Mouse (Mus musculus): ENCODE results near the gene Tenm4.
A peak's percentile ranks its signal among the peaks of the same experiment; 100 is the strongest.

Gene Tenm4

DNA sequence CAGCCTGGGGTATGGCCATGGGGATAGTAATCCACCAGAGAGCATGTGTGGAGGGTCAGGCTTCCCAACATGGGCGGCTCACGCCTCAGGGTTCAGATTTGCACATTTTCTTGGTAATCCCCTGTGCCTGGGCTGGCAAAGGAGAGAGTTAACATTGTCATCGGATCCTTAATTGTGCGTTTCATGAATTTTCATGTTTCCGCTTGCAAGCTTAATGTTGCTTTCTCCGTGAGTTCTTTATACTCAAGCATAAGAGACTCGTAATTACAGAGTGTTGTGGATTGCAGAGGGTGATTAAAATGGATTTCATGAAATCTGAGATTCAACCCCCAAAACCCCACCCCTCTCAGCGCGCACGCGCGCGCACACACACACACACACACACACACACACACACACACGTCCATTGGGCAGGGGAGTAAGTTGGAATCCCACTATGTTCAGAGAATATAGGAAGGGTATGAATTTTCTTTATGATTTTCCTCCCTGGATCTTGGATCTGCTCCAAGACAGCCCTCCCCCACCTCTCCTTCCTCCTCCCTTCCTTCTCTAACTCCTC is 341.0 kb downstream of the Tenm4 start:
- DNase-seq (ENCODE audit: extremely low spot score, low read depth, low spot score), result no peak

- DNase-seq (ENCODE audit: extremely low spot score, low read depth, low spot score), result peak; percentile 57
Measured at GRCm38 (mm10) chr7:96519216-96519615, 348.2 kb downstream of the Tenm4 start.

DNA sequence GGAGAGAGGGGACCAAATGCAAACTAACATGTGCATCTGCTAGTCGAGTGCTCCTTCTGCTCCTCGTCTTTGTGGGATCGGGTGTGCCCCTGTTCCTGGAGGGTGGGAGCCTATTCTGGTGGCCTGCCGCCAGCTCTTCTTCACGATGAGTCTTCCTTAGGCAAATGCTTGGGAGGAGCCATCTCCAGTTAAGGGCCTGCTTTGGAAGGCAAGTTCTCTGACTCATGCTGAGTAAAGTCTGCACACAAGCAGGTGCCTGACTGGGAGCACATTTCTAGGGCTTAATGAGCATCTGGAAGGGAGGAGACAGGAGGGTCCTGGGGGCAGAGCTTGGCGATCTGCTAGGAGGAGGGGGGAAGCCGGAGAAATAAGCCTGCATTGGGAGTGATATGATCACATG is 350.9 kb downstream of the Tenm4 start:
- no peak for DNase-seq (ENCODE audit: extremely low spot score, low read depth, low spot score)

DNA sequence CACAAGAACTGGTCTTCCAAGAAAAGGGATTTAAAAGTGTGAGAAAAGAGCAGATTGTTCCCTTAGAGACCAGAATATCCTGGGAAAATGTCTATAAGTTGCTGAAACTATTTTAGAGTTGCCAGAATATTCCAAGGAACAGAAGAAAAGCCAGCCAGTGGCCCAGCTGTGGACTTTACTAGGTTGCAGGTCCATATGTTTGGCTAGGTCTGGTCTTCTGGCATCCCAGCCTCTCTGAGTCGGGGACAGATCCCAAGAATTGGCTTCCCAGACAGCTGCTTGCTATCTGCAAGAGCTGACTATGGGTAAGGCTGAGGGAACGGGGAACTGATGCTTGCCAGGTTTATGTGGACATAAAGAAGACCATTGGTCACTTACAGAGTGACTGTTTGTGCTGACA is 352.6 kb downstream of the Tenm4 start:
- no peak for DNase-seq (ENCODE audit: extremely low spot score, low read depth, low spot score)

DNA sequence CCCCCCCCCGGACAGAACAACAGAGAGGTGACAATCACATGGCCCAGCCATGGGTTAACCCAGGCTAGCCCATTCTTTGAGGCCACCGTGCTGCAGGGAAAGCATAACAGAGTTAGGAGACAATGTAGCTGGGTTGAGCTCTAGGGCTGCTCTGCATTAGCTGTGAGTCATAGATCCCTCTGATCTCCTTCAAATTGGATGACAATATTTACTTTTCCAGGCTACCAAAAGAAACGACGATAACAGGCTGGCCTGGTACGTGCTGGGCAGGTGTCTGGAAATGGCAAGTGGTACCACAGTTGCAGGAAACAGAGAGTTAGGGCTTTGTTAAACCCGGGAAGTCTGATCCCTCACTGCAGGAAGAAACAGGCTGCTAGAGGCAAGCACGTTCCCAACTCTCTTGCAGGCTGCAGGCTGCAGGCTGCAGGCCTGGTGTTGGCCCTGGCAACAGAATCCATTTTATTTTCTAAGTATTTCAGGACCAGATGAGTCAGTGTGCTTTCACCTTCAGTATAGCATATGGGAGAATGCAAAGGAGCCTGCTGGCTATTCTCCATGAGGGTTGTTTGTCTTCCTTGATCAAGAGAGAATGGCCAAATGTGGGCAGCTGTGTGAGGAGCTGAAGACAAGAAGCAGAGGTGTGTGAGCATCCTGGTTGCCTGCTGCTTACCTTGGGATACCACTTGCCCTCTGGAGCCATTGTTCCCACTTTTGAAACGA is 353.6 kb downstream of the Tenm4 start:
- no peak for DNase-seq (ENCODE audit: extremely low spot score, low read depth, low spot score)

DNA sequence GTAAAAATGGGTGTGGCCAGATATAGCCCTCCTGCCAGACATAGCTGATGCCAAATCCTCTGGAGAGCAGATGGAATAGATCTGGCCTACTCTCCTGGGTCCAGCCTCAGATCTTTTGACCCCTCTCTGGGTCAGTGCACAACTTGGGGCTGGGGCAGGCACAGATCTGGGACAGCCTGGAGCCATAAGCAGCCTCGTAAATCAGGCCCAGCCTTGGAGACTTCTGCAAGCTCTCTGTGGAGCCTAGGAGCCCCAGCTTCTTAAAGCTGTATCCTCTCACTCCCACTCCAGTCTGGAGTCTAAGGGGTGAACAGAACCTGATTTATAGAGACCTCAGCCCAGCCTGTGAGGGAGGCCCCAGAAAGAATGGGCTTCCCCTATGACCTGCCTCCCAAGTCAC is 354.3 kb downstream of the Tenm4 start:
- no peak for DNase-seq (ENCODE audit: extremely low spot score, low read depth, low spot score)

DNA sequence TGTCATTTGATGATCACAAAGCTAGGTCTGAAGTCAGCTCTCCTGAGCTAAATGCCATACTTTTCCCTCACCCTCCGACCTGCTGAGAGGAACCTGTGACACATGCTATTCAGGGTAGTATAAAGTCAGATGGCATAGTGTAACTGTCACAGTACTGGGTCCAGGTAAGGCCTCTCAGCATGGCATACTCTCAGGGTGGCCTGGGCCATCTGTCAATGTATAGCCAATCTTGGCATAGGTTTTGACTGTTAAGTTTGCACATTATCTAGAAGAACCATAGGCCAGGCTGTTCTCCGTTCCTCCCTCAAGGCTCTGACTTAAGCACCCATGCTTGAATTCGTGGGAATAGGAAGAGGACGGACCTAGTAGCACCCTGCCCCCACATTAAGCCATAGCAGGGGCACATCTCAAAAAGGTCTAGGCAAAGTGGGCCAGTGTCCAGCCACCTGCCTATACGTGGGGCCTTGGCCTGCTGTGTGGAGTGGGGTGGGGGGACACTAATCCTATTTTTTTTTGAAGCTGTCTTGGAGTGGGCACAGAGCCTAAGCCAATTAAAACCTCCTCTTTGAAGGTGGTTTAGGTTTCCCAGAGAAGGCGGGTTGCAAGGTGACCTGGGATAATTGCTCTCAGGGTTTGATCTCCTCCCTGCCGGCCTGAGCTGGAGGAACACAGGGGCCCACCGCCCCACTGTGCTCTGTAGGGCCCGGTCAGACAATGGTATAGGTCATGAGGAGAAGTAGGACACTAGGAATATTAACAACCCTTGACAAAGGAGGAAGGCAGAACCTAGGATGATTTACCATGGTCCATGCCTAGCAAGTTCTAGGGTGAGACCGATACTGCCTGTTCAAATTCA is 359.8 kb downstream of the Tenm4 start:
- DNase-seq (ENCODE audit: extremely low spot score, low read depth, low spot score), result no peak

- peak; percentile 61 for DNase-seq (ENCODE audit: extremely low spot score, low read depth, low spot score)
Measured at GRCm38 (mm10) chr7:96531954-96532737, 361.1 kb downstream of the Tenm4 start.

- peak; percentile 76 for DNase-seq (ENCODE audit: extremely low spot score, low read depth, low spot score)
Measured at GRCm38 (mm10) chr7:96532804-96533400, 361.9 kb downstream of the Tenm4 start.

- no peak for DNase-seq (ENCODE audit: extremely low spot score, low read depth, low spot score)
Measured at GRCm38 (mm10) chr7:96536313-96536880, 365.4 kb downstream of the Tenm4 start.

DNA sequence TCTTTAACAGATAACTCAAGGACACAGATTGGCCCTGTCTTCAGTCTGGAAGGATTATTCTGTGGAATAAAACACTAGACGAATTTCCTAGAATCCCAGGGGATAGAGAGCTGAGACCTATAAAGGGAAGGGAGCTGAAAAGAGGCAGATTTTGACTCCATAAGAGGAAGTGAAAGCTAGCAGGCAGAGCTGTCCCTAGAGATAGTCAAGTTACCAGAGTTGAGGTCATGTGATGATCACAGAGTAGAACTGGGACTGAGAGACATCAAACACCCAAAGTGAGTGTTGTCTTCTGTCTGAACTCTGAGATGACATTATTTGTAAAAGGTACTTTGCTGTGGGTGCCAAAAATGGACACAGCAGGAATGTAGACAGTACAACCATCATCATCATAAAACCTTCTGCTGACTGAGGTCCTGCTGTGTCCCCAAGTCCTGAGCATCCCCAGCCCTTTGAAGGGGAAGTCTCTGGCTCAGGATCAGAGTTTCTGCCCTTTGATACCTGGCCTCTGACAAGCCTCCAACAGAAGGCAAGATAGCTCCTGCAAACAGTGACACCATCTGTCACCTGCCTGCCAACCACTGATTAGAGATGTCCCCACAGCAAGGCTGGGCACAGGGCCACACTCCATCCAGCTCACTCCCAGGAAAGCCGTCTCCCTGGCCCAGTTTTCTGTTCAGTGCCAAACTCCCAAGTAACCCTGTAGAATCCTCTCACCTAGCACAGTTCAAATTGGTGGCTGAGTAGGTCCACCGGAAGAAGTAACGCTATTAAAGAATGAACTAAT is 368.4 kb downstream of the Tenm4 start:
- no peak for DNase-seq (ENCODE audit: extremely low spot score, low read depth, low spot score)

- DNase-seq (ENCODE audit: extremely low spot score, low read depth, low spot score), result no peak
Measured at GRCm38 (mm10) chr7:96540458-96541096, 369.5 kb downstream of the Tenm4 start.

DNA sequence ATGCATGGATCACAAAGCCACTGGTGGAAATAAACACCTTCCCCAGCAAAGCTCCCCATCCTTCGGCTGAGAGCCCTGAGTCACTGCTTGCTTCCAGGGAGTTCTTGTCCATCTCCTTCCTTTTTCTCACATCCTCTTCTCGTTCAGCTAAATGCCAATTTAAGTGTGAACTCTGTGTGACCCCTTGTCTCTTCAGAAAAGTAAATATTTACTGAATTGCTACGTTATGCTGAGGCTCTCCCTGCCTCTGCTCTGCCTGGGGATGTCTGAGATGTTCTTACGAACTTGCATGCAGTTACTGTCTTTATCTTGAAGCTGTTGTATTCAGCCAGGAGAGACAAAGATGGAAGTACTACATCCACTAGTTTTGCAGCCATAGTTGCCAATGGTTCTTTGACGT is 374.9 kb downstream of the Tenm4 start:
- DNase-seq (ENCODE audit: extremely low spot score, low read depth, low spot score), result no peak

DNA sequence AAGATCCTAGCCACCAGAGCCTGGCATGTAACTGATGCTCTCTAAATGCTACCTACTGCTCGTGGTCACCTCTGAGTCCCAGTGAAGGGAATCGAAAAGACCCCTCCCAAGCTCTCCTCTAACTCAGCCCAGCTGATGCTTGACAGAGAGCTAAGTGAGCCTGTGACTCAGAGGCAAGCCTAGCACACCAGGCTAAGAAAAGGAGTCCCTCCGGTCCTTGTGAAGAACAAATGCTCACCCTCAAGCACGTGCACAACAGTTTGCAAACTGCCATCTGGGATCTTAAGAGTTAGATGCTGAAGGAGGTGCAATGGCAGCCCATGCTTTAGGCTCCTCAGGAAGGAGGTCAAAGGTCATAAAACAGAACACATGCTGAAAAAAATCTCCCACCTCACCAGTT is 380.8 kb downstream of the Tenm4 start:
- no peak for DNase-seq (ENCODE audit: extremely low spot score, low read depth, low spot score)

DNA sequence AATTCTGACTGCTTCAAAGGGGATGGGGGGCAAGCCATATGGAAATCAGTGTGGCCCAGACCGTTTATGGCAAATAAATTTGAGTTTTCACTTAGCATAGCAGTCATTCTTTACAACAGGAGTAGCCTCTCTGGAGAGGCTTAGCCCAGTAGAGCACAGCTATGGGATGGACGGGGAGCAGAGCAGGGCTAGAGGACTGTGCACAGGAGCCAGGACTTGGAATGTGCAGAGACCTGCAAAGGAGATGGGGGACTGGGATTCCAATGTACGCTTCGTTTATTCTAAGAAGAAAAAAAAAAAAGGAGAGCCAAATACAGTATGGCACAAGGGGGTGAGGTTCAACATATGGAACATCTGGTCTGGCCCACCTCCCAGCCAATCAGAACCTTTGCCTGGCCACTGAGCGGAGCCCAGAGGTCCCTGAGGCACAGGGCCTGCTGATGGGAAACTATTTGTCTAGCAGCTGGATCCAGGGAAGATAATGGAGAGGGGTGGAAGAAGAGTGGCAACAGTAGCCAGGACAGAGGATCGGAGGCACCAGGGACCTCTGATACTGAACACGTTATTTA is 381.3 kb downstream of the Tenm4 start:
- DNase-seq (ENCODE audit: extremely low spot score, low read depth, low spot score), result no peak

GRCm38 (mm10) chr7:96554277-96554690 is 383.2 kb downstream of the Tenm4 start:
- DNase-seq (ENCODE audit: extremely low spot score, low read depth, low spot score), result no peak

DNA sequence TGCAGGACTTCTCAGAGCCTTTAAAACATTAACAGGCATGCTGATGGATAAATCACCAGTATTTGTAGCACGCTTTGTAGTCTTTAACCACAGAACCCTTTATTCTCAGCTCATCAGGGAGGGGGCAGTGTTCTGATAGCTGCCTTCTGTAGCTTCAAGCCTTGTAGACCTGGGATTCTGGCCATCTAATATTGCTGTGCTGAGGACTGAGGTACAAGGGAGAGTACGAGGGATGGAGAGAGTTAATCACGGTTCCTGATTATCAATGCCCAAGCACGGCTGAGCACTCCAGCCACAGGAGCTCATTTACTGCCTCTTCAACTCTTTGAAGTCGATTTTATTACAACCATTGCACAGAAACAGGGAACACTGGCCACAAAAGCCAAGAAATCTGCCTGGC is 384.2 kb downstream of the Tenm4 start:
- peak; percentile 58 for DNase-seq (ENCODE audit: extremely low spot score, low read depth, low spot score)

DNA sequence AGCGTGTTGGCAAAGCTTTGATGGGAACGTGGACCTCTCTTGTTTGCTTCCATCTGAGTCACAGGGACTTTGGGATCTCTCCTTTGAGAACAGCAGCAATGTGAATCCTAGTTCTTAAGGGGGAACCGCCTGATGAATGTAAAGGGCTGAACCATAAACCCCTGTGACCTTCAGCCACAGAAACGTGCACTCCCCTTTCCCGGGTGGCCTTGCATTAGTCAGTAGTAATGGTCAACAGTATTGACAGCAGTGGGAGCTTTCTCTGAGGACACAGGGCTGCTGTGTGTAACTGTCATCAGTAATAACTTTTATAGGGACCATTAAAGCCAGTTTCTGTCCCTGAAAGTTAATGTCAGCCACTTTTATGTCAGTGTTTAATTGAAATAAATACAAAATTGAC is 385.7 kb downstream of the Tenm4 start:
- no peak for DNase-seq (ENCODE audit: extremely low spot score, low read depth, low spot score)

DNA sequence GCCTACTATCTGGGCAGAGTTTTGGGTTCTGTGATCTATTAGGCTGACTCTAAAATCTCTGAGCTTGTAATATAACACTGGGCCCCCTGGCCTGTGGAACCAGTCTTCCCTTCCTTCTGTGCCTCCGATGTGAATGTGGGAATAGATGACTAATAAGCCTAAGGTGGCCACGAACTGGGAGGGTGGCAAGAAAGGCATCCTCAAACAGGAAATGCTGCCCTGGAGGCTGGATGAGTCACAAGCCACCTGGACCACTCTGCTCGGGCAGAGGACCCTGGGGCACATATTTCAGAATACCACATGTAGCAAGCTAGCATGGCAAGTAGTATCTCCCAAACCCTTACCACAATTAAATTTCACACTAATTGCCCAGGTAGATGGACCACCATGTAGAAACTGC is 391.8 kb downstream of the Tenm4 start:
- DNase-seq (ENCODE audit: extremely low spot score, low read depth, low spot score), result no peak

All from hindlimb bud, embryonic 11.5 days (tissue).